Mouse (Mus musculus) embryo, embryonic 11.5 days (tissue): ENCODE data around the gene Zzef1.

Source experiments
- DNase-seq: peaks from one replicate; pipeline ENCODE4 v3.0.0-alpha.2; 2012; ENCODE audit warnings: low read depth, low spot score

Zzef1 gene

GRCm38 (mm10) chr11:72806556-72806955 lies 10.5 kb downstream of the Zzef1 start:
- DNase-seq = no peak

- DNase-seq = no peak
Observed at GRCm38 (mm10) chr11:72807992-72808391, 12.0 kb downstream of the Zzef1 start.

DNA sequence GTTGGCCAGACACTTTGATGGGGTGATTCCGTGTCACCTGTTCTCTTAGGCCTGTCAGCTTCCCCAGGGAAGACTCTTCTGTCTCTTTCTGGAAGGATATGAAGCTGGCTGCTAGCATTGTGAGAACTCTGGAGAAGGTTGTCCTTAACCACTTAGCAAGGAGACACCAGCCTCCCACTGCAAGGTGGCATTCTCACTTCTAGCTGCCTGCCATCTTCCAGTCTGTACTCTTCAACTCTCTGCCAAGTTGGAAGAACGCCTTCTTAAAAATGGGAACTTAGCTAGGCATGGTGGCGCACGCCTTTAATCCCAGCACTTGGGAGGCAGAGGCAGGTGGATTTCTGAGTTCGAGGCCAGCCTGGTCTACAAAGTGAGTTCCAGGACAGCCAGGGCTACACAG lies 17.7 kb downstream of the Zzef1 start:
- no peak for DNase-seq

DNA sequence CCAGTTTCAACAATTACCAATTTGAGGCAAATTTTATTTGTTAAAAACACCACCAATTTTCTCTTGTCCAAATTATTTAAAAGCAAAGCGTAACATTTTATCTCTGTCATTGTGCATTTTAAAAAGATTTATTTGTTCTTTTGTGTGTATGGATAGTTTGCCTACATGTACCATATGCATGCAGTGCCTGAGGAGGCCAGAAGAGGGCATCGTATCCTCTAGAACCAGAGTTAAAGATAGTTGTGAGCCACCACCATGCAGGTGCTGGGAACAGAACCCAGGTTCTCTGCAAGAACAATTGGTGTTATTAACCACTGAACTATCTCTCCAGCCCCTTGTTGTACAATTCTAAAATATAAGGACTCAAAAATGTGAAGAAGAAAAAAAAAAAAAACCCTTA lies 18.2 kb downstream of the Zzef1 start:
- DNase-seq = no peak

DNA sequence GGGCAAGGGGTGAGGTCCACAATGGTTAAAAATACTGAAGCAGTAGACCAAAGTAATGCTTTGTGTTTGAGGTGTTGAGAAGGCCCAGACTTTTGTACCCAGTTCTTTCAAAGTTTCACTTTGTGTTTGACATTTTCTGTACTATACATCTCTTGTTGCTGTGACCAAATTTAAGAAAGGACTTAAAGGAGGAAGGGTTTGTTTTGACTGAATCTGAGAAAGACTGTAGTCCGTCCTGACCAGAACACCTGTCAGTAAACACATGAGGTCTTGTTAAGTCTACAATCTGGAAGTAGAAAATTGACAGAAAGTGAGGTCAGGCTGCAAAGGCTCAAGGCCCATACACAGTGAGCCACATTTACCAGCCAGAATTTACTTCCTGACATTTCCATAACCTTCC lies 20.8 kb downstream of the Zzef1 start:
- no peak for DNase-seq

GRCm38 (mm10) chr11:72818067-72818466 lies 22.0 kb downstream of the Zzef1 start:
- DNase-seq = no peak

- no peak for DNase-seq
Observed at GRCm38 (mm10) chr11:72821041-72821440, 25.0 kb downstream of the Zzef1 start.

DNA sequence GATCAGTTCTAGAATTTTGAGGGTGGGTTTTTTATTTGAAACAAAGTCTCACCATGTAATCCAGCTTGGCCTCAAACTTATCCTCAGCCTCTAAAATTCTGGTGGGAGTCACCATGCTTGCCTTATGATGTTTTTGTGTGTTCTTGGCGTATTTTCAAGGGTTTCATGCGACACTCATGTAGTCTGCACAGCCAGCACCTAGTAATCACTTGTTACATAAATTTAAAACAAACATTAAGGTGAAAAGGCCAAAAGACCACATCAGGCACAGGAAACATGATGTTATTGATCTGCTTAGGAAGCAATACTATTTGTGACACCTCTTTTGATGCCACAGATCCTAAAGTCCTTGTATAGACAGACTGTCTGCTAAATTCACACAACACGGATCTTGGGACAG lies 33.8 kb downstream of the Zzef1 start:
- no peak for DNase-seq

DNA sequence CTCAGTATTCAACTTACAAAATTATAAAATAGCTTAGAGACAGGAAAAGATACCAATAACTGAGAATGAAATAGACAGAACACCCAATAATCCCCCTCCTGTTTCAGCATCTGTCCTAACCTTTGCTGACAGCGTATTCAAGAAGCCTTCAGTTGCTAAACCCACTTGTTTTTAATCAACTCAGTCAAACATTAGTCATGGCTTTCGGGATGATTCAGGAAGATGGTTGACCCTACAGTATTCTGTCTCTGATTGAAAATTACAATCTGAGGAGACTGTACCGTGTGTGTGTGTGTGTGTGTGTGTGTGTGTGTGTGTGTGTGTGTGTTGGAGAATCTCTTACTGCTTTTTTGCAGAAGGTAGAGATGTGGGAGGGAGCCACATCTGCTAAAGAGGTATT lies 46.7 kb downstream of the Zzef1 start:
- no peak for DNase-seq

- DNase-seq = no peak
Observed at GRCm38 (mm10) chr11:72843576-72843975, 47.5 kb downstream of the Zzef1 start.

DNA sequence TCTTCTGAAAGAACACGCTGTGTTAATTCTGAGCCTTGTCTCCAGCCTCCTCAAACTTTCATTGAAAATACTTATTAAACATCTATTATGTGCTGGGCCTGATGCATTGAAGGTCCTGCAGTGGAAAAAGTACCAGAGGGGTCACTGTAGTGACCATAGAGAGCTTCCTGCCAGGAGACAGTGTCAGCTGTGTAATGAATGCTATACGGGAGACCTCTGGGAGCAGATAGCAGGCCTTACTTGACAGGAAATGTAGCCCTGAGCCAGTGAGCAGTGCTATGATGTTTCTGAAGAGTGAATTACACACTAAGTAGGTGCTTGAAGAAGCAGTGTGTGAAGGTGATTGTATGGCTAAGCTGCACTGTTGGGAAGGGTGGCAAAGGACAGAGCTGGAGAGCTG lies 49.5 kb downstream of the Zzef1 start:
- no peak for DNase-seq

GRCm38 (mm10) chr11:72846685-72847084 lies 50.7 kb downstream of the Zzef1 start:
- DNase-seq = no peak

DNA sequence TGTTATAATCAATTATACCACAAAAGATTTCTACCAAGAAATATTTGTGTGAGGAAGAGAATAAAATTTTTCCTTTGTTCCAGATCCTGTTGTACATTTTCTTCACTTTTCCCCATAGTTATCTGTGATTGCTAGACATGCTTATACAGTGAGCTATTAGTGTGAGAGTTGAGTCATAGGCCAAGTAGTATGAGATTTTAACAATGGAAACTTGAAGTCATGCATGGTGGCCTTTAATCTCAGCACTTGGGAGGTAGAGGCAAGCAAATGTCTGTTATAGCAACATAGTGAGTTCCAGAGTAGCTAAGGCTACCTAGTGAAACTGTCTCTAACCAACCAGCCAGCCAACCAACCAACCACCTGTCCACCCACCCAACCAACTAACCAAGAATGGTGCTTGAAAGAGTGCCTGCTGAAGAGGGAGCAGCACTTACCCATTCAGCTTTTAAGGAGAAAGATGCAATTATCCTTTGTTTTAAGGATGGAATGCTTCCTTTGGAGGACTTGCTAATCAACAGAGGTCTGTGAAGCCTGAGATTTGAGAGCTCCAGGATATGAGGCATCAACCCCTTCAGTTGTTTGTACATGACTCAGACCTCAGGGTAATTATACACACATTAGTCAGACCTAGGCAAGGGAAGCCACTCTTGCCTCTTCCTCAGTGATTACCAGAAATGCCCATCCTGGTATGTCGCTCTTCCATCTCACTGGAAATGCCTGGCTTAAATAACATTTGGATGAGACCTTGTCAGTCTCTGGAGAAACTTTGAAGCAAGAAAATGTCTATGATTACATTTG lies 52.0 kb downstream of the Zzef1 start:
- no peak for DNase-seq

DNA sequence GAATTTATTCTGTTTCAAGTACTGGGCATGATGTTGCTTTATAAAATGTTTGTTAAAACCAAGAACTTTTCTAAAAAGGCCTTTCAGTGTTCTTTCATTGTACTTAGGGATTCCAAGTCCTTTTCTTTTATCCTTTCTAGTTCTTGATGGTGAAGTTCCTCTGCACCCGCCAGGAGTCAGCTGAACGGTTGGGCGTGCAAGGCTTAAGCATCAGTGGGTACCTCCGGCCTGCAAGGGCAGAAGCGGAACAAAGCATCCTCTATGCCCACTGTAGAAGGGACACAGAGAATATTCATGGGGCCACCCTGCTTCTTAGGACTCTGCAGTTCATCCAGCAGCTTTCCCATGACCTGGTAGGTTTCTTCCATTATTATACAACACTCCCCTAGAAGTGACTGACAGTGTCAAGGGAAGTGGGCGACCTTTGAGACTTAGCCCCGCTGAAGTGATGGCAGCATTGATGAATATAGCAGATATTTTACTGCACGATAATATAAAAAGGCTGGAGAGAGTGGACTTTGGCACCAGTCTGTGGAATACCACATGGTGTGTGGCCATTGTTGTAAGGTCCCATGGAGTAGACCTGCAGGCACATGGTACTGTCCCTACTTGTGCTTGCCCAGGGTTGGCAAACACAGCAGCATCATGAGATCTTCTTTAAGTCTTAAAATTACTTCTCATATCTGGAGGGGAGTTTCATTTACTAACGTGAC lies 54.5 kb downstream of the Zzef1 start:
- no peak for DNase-seq

- DNase-seq = no peak
Observed at GRCm38 (mm10) chr11:72851214-72851613, 55.2 kb downstream of the Zzef1 start.

GRCm38 (mm10) chr11:72852122-72852521 lies 56.1 kb downstream of the Zzef1 start:
- DNase-seq = no peak

- DNase-seq = no peak
Observed at GRCm38 (mm10) chr11:72853086-72853485, 57.1 kb downstream of the Zzef1 start.

DNA sequence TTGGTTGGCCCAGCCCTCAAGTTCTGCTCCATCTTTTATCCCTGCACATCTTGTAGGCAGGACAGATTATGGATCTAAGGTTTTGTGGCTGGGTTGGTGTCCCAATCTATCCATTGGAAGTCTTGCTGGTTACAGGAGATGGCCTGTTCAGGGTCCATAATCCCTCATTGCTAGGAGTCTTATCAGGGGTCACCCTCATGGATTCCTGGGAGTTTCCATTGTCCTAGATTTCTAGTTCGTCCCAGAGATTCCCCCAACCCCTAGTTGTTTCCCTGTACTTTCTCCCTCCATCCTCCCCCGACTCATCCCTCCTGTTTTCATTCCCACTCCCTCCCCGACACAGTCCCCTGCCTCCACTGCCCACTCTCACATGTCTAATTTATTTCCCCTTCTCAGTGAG lies 58.2 kb downstream of the Zzef1 start:
- no peak for DNase-seq

DNA sequence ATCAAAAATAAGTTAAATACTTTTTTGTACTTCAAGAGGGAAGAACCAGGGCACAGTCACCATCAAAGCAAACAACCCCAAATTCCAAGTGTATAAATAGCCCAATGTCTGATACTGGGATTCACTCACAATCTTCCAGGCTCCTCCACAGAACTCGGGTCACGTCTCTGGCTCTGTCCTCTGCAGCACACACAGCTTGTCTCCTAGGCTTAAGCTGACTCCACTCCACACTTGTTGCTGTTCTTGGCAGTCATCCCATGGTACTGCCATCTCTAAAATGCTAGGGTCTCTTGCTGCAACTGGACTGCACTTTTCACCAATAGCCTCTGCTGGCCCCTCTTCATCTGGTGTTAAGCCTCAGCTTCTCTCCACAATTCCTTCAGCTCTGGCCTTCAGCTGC lies 60.7 kb downstream of the Zzef1 start:
- no peak for DNase-seq

DNA sequence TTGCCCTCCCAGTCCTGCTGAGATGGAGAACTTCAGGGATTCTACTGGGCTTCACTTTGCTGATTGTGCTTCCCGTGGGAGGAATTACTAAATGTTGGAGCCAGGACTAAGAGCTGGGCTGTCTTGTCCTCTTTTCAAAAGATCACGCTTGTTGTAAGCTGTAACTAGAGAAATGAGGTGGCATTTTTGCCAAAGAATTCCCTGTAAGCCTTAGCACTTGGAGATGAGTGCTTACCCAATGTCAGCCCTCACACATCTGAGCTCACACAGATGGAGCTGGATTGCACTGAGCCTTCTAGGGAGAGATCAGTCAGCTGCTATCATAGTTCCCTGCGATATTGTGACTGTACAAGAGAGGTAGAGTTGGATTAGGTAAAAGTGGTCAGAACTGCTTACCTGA lies 65.2 kb downstream of the Zzef1 start:
- no peak for DNase-seq

DNA sequence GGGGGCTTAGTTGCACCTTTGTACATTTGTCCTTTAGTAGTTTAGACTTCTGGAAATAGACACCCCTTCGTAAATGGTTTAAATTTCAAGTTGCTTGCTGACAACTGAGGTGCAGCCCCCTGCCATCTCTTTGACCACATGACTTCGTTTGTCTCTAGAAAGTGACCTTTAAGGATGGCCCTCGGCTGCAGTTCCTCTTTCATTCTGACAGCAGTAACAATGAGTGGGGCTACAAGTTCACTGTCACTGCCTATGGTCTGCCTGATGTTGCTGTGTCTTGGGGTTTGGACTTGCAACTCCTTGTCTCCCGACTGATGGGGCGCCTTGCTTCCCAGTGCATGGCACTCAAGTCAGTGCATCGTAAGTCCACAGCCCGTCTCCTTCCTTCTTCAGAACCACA lies 70.4 kb downstream of the Zzef1 start:
- DNase-seq = no peak

DNA sequence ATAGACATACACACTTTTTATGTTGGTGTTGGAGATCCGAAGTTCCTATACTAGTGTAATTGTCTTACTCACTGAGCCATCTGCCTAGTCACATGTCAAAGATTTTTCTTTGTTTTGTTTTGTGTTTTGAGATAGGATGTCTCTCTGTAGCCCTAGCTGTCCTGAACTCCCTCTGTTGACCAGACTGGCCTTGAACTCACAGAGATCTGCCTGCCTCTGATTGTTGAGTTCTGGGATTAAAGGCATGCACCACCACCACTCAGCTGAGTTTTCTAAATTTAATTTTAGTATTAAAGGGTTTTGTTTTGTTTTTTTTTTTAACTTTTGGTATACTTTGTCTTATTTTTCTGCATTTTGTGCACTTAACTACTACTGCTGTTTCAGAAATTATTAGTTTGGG lies 76.0 kb downstream of the Zzef1 start:
- no peak for DNase-seq

- no peak for DNase-seq
Observed at GRCm38 (mm10) chr11:72892623-72893022, 96.6 kb downstream of the Zzef1 start.
